Mouse (Mus musculus) ZHBTc4 (cell line): ENCODE measurements around the gene Sh3rf1.
"Not testable (repeated sequence)": the region's sequence is repeated elsewhere in the genome, so short reads cannot be mapped to it uniquely, and the experiment has no call there.

Experiments
- DNase-seq: peaks from one replicate; pipeline ENCODE4 v3.0.0-alpha.2; 2011; ENCODE audit warnings: low read depth, low spot score

Sh3rf1 gene

GRCm38 (mm10) chr8:61362301-61362913, 138.7 kb downstream of the Sh3rf1 start:
- DNase-seq, result no peak

- DNase-seq, result no peak
Measured at GRCm38 (mm10) chr8:61373303-61373702, 149.6 kb downstream of the Sh3rf1 start.

GRCm38 (mm10) chr8:61374059-61374755, 150.5 kb downstream of the Sh3rf1 start:
- DNase-seq, result no peak

- no peak for DNase-seq
Measured at GRCm38 (mm10) chr8:61375205-61375604, 151.5 kb downstream of the Sh3rf1 start.

- no peak for DNase-seq
Measured at GRCm38 (mm10) chr8:61378847-61379698, 155.4 kb downstream of the Sh3rf1 start.

- DNase-seq, result peak; percentile 36
Measured at GRCm38 (mm10) chr8:61384536-61384935, 160.9 kb downstream of the Sh3rf1 start.

- no peak for DNase-seq
Measured at GRCm38 (mm10) chr8:61385502-61386191, 162.0 kb downstream of the Sh3rf1 start.

GRCm38 (mm10) chr8:61386645-61387044, 163.0 kb downstream of the Sh3rf1 start:
- DNase-seq, result peak; percentile 23

- no peak for DNase-seq
Measured at GRCm38 (mm10) chr8:61387501-61387963, 163.9 kb downstream of the Sh3rf1 start.

- DNase-seq, result no peak
Measured at GRCm38 (mm10) chr8:61388341-61388740, 164.7 kb downstream of the Sh3rf1 start.

- DNase-seq, result no peak
Measured at GRCm38 (mm10) chr8:61390307-61391057, 166.8 kb downstream of the Sh3rf1 start.

GRCm38 (mm10) chr8:61391058-61391434, 167.4 kb downstream of the Sh3rf1 start:
- peak; percentile 30 for DNase-seq

GRCm38 (mm10) chr8:61397139-61397538, 173.5 kb downstream of the Sh3rf1 start:
- no peak for DNase-seq

GRCm38 (mm10) chr8:61397755-61398154, 174.1 kb downstream of the Sh3rf1 start:
- DNase-seq, result no peak

GRCm38 (mm10) chr8:61402861-61403260, 179.2 kb downstream of the Sh3rf1 start:
- DNase-seq, result no peak

- no peak for DNase-seq
Measured at GRCm38 (mm10) chr8:61403266-61404177, 179.8 kb downstream of the Sh3rf1 start.

GRCm38 (mm10) chr8:61404178-61404560, 180.5 kb downstream of the Sh3rf1 start:
- DNase-seq, result no peak

- DNase-seq, result no peak
Measured at GRCm38 (mm10) chr8:61409081-61409480, 185.4 kb downstream of the Sh3rf1 start.

GRCm38 (mm10) chr8:61409712-61410111, 186.0 kb downstream of the Sh3rf1 start:
- DNase-seq, result not testable (repeated sequence)

- no peak for DNase-seq
Measured at GRCm38 (mm10) chr8:61419521-61419920, 195.8 kb downstream of the Sh3rf1 start.
